Comparison of ENCODE assay signal across 18 mouse cellular contexts in genomic region chr4:53949164-53949563, GRCm38 (mm10).
"Had no signal": no experiment of that assay in that cellular context is flagged by ENCODE, and none has a peak within 500 bp of the region (broad histone marks: within the 10 kb centered on the region; RNA-seq: fewer than 3 reads in every experiment).

No protein-coding gene starts in this region.

- H3K4me1 ChIP-seq: liver, embryonic 15.5 days had no signal

- H3K9ac ChIP-seq: liver, embryonic 15.5 days; liver, postnatal 0 days; lung, embryonic 15.5 days; midbrain, embryonic 12.5 days; midbrain, embryonic 15.5 days; neural tube, embryonic 12.5 days had no signal

- DNase-seq: liver, postnatal 0 days; lung, adult 2 months; lung, postnatal 14 days; lung, postnatal 4 days; retina, postnatal 1 day; right cerebral cortex, adult 18-20 months; right cerebral cortex, postnatal 25 days; right cerebral cortex, postnatal 4 days; spleen, adult 18-20 months; thymus, adult 18-20 months; thymus, postnatal 14 days; thymus, postnatal 36 days had no signal

- H3K9me3 ChIP-seq: liver, embryonic 15.5 days; lung, embryonic 15.5 days; midbrain, embryonic 10.5 days; midbrain, embryonic 12.5 days; midbrain, embryonic 15.5 days; neural tube, embryonic 12.5 days had no signal

- H3K36me3 ChIP-seq: liver, embryonic 15.5 days; lung, embryonic 15.5 days; midbrain, embryonic 10.5 days; midbrain, embryonic 12.5 days; midbrain, embryonic 15.5 days; neural tube, embryonic 12.5 days had no signal

- H3K4me2 ChIP-seq: liver, embryonic 15.5 days; lung, embryonic 15.5 days; midbrain, embryonic 12.5 days; midbrain, embryonic 15.5 days; neural tube, embryonic 12.5 days had no signal

- H3K27ac ChIP-seq: liver, embryonic 15.5 days; lung, embryonic 15.5 days; midbrain, embryonic 10.5 days; midbrain, embryonic 12.5 days; midbrain, embryonic 15.5 days; neural tube, embryonic 12.5 days had no signal

- H3K27me3 ChIP-seq: liver, embryonic 15.5 days; lung, embryonic 15.5 days; midbrain, embryonic 12.5 days; midbrain, embryonic 15.5 days; neural tube, embryonic 12.5 days had no signal

- H3K4me3 ChIP-seq: liver, embryonic 15.5 days; lung, embryonic 15.5 days; midbrain, embryonic 10.5 days; midbrain, embryonic 12.5 days; midbrain, embryonic 15.5 days; neural tube, embryonic 12.5 days had no signal
